Mouse (Mus musculus): ENCODE data around the gene 1700016K19Rik.

Gene 1700016K19Rik

DNA sequence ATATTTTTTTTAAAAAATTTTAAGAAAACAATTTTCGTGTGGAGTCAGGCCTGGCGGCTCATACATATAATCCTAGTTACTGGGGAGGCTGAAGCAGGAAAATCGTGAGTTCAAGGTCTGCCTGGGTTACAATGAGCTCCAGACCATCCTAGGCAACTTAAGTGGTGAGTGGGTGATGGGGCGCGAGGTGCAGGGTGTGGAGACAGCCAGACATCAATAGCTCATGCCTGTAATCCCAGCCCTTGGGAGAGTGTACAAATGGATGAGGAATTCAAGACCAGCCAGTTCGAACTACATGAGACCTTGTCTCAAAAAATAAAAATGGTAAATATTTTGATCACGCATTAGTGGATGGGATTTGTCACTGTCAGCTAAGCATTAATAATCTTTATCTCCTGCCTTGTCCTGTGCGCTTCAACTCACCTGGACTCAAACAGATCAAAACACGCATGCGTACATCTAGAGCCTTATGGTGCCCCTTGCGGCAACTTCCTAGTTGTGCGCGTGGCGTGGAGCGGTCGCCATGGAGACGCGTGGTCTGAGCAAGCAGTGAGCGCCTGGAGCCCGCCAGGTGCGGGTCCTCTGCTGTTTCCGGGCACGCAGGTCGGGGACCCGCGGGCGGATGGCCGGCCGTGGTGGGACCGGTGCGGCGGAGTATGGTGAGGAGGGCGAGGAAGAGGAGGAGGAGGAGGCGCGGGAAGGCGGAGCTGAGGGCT is at the start of gene 1700016K19Rik:
Gene 1700016K19Rik (plus strand): TSS at position 473 of the 716 bp plus-strand sequence.
- DNase-seq (ENCODE audit: low read depth, low spot score), result peak; percentile 76

DNA sequence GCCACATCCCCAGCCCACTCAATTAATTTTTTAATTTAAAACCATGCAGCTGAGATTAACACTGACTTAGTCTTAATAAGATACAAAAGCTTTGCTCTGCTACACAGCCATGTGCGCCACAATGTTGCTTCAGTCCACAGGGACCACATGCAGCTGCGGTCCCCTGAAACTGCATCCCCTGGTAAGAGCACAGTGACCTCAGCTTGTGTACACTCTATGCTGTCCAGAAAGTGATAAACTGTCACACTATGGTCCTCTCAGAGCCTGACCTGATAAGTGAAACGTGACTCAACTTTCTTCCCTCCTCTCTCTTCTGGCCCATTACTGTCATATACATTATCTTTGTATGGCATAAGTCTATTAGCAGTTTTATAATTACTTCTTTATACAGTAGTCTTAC is 49.3 kb upstream of the 1700016K19Rik start:
- no peak for DNase-seq (ENCODE audit: low read depth, low spot score)

DNA sequence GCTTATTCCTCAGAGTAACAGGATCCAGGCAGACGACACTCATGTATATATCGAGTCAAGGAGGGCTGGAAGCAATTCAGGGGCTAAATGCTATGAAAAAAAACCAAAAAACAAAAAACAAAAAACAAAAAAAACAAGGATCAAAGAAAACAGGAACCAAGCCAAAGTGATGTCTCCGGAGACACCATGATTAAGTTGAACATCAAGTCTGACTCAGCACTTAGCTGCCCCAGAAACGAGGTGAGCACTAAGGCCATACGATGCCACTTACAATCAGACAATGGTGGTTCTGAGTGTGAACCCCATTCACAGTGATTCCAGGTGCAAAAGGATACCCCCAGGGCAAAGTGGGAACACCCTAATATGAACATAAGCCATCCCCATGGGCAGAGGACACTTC is 47.8 kb upstream of the 1700016K19Rik start:
- no peak for DNase-seq (ENCODE audit: low read depth, low spot score)

DNA sequence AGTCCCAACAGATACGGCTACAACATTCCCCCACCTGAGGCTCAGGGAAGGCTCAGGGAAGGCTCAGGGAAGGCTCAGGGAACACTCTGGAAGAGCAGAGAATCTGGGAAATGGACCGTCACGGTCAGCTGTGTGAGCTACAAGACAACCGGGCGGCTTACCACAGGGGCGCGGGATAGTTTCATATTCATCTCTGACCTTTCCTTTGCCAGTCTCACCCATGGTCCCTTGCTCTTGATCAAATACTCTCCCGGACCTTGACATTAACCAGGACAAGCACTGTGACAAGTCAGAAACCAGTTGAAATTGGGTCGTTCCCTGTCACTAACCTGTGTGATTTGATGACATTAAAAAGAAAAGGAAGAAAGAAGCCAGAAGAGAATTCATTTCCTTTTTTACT is 44.8 kb upstream of the 1700016K19Rik start:
- no peak for DNase-seq (ENCODE audit: low read depth, low spot score)

DNA sequence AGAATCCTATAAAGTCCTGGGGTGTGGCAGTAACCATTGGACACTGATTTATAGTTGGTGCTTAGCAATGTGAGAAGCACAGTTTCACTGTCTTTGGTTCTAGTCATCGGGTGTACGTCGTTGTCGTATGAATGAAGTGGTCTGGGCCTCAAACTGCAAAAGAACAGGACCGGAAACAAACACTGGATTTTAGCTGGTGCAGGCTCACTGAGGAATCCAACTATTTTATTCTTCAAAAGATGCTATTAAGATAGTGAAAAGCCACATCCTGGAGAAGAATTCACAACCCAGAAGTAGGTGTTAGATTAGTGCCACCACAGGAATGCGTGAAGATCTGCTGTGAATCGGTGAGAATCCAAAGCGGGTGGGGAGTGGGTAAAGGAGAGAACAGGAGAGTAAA is 43.1 kb upstream of the 1700016K19Rik start:
- no peak for DNase-seq (ENCODE audit: low read depth, low spot score)

DNA sequence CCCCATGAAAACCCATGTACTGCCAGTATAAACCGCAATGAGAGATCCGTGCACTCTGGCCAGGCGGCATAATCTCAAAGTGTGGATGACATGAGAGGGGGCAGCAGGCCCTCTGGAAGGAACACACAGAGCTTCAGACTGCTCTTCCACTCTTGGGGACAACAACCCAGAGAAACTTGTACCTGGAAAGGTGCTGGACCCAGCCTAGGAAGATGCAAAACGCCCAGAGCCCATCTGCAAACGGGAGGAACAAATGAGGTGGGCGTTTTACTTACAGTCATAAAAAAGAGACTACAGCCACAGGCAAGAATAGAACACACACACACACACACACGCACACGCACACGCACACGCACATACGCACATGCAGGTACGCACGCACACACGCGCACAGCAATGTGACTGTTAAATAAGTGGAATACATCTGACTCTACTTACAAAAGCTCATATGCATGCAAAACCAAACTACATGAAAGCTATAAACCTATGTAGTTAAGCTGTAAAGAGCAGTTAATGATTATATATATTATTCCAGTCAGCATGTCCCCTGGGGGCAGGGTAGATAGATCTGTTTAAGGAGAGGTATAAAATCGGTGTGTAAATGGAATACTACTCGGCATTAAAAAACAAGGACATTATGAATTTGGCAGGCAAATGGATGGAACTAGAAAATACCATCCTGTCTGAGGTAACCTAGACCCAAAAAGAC is 42.4 kb upstream of the 1700016K19Rik start:
- no peak for DNase-seq (ENCODE audit: low read depth, low spot score)

DNA sequence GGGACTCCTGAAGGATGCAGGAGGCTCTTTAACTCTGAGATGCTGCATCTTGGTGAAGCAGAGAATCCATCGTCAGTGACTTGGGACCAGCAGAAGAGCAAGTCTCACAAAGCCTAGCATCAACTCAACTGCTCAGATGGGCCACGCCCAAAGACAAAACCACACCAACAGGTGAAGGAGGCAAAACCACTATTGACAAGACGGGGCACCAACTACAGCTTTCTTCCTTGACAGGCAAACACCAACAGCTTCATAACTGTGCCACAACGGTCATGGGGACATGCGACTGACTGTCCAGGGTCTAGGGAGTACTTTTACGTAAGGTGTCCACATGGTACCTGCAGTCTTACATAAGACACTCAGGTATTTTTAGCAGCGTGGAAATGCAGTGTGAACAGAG is 37.9 kb upstream of the 1700016K19Rik start:
- no peak for DNase-seq (ENCODE audit: low read depth, low spot score)

DNA sequence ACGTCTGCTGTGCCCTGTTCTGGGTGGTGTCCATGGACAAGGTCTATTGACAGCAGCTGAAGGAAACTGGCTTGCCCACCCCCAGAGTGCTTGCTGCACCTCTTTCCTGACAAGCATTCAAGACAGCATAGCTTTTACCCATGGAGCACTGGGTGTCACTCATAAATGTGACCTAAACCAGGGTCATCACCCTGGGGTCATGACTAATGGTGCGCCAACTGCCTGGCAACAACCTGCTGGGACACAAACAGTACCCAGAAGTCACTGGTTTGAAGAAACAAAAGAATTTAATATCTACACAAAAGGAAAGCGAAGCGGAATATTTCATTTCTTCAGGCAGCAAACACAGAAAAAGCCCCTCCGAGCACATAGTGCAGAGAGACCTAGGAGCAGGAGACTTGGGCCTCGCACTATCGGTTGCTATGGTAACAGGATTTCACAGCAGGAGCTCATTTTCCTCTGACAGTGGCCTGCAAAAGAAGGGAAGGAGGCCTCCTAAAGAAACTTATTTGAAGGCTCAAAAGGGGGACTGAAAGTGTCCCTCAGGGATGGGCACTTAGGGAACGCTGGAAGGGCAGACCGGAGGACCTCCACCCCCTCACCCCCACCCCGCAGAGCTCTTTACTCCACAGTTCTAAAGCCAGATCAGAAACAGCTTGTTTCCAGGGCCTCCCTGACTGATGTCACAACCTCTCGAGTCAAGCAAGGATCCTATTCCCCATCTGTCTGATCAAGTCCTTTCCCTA is 35.8 kb upstream of the 1700016K19Rik start:
- DNase-seq (ENCODE audit: low read depth, low spot score), result no peak

DNA sequence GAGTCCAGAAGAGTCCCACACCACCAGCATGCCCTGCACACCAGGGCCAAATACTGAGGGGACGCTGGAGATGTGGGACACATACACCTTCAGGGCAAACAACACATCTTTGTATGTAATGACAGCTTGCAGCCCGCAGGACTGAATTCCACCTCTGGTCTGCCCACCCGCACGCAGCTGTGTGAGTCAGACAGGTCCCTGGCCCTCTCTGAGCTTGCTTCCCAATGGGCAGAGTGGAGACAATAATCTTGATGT is 35.3 kb upstream of the 1700016K19Rik start:
- no peak for DNase-seq (ENCODE audit: low read depth, low spot score)

DNA sequence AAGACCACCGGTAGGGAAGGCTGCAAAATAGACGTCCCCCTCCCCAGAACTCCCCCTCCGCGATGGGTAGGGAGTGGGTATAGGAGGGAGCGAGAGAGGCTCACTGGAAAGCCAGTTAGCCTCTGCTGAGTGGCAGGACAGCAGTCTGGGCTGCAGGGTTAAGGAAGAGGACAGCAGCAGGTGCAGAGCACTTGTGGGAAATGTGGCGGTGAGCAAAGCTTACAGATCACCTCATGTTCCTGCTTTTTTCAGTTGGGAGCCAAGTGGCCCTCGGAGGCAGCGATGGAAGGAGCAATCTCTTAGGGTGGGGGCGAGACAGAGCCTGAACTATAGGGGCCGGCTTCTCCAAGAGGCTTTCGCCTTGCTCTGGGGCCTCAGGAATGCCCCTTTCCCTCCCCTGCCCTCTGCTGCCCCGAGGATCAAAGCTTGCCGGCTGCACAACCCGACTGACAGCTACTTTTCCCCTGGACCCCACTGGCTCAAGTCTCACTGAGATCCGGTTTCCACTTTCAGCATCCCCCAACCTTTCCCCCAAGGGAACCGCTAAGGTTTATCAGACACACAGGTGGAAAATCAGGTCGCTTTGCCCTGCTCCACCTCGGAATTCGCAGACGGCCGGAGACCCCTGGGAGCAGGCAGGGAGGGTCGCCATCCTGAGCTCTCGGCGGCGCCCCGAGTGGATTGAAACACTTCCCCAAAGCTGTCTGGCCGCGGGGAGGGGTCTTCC is 33.9 kb upstream of the 1700016K19Rik start:
- DNase-seq (ENCODE audit: low read depth, low spot score), result no peak

DNA sequence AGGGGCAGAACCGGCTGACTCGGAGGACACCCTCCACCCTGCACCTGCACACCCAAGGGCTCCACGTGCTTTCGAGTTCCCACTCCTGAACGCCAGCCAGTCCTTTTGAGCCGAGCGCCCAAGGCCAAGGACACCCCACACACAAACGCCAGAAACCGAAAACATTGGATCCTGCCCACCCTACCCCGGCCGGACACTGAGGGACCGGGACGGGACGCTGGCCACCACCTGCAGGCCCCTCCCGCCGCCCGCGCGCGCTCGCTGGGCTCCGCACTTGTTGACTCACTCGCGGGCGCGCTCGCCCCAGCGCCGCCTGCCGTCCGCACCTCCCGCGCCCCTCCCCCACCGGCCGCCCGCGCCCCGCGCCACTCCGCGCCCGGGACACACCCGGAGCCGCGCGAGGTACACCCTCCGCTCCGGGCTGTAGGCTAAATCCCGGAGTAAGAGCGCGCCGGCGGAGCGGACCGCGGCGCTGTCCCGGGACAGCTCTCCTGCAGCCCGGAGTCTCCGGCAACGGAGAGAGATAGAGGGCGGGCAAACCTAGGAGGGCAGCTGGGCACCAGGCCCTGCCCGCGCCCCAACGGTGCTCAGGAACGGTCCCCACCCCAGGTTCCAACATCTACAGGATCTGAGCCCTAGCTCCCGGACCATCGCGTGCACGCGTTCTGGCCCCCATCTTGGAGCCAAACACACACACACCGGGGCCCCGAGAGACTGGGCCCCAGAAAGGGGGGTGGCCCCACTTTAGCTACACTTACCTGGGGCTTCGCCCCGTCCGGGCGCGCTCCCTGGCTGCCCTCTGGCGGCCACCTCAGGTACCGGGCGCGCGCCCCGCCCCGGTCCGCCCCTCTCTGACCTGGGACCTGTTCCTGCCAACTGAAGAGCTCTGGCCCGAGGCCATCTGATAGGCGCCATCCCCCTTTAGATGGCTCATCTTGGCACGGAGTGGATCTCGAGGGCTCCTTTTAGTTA is 33.0 kb upstream of the 1700016K19Rik start:
- peak; percentile 54 for DNase-seq (ENCODE audit: low read depth, low spot score)

DNA sequence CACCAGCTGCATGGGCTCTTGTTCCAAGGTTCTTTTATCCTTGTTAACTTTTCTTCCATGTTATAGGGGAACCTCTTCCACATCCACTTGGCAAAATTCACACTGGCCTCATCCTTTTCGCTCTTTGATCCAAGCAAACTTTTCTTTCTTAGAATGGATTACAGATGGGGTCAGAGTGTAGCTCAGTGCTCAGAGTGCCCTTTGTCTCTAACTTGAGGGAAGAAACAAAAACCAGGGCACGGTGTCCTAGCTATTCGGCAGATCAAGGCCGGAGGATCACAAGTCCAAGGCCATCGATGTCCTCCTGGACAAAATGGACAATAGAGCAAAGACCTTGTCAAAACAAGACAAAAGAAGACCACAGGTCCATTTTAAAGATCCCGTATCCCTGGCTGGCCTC is 31.0 kb upstream of the 1700016K19Rik start:
- no peak for DNase-seq (ENCODE audit: low read depth, low spot score)

DNA sequence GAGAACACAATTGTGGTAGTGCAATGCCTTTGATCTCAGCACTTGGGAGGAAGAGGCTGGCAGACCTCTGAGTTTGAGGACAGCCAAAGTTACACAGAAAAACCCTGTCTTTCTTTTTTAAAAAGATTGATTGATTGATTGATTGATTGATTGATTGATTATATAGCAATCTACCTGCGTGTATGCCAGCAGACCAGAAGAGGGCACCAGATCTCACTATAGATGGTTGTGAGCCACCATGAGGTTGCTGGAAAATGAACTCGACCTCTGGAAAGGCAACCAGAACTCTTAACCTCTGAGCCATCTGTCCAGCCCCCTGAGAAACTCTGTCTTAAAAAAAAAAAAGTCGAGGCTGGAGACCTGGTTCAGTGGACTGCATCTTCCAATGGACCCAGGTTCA is 29.1 kb upstream of the 1700016K19Rik start:
- no peak for DNase-seq (ENCODE audit: low read depth, low spot score)

DNA sequence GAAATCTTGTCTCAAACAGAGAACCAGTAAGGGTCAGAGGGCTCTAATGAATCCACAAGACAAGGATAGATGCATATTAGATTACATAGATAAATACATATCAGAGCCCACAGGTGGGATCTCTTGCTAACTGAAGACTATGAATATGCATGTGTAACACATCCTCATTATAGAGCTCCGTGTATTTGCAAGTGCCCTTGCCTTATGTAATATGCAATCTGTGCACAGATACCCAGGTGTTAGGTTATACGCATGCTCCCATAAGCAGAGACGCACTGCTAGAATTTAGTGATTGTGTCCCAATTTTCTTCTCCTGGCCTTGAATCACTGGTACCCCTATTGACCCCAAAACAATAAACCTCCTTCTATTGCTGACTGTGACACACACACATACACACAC is 27.5 kb upstream of the 1700016K19Rik start:
- DNase-seq (ENCODE audit: low read depth, low spot score), result no peak

DNA sequence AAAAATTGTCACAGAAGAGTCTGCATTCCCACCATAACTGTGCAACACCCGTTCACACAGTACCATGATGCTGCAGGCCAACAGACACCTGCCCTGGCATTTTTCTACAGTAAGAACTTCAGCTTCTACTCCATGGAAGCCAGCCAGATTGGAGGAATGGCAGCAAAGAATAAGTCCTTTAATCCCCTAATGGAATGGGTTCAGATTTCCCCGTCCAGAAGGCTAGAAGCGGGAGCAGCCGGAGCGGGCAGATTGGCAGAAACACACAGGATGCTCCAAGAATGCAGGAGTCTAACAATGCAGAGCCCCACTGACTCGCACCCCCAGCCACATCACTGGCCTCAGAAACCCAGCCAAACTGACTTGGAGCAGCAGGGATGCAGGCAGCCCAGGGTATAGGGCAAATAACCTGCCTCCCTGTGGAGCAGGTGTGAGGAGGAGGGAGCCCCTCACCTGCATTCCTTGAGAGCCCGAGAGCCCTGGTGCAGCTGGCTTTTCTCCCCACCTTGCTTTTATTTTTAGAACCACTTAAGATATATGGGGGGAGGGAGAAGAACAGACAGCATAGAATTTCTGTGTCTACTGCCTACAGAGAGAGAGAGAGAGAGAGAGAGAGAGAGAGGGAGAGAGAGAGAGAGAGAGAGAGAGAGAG is 26.7 kb upstream of the 1700016K19Rik start:
- no peak for DNase-seq (ENCODE audit: low read depth, low spot score)

DNA sequence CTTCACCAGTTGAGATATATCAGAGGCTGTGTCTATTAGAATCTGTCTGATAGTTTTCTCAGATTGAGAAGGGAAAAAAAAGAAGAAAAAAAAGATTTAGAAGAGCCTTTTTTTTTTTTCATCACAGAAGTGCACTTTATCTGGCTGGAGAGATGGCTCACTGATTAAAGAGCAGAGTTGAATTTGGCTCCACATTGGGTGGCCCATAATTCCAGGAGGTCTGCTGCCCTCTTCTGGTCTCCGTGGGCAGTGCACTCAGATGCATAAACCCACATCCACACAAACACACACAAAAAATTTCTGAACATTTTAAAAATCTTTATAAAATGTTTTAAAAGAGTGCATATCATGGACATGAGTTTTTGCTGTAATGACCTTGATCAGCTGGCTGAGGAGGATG is 25.7 kb upstream of the 1700016K19Rik start:
- no peak for DNase-seq (ENCODE audit: low read depth, low spot score)

DNA sequence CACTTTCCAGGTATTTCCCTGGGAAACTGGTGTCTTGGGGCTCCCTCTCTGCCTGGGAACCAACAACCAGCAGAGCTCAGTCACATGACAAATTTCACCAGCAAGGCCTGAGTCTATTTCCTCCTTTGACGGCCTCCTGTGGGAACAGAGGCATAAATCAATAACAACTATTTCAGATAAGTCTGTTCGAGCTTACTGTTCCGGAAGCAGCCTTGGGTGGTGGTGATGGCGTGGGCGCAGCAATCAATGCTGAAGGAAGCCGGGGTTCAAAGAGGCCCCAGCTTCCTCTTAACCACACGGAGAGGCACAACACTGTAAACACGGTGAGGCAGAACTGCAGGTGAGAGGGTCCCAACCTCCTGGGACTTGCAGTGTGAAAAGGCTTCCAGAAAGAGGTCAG is 23.0 kb upstream of the 1700016K19Rik start:
- DNase-seq (ENCODE audit: low read depth, low spot score), result no peak

DNA sequence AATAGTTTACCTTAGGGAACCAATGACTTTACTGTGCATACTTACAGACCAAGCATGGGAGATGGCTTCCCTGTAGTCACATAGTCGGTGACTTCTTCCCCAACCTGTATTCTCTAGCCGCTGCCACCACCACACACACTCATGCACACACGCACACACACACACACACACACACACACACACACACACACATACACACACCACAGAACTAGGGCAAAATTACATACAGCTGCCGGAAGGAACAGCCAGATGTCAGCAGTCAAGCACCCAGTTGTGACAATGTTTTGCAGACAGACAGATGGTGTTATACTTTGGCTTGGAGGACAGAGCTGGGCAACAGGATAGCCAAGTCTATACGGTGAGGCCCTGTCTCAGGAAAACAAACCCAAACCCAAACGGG is 21.7 kb upstream of the 1700016K19Rik start:
- no peak for DNase-seq (ENCODE audit: low read depth, low spot score)

DNA sequence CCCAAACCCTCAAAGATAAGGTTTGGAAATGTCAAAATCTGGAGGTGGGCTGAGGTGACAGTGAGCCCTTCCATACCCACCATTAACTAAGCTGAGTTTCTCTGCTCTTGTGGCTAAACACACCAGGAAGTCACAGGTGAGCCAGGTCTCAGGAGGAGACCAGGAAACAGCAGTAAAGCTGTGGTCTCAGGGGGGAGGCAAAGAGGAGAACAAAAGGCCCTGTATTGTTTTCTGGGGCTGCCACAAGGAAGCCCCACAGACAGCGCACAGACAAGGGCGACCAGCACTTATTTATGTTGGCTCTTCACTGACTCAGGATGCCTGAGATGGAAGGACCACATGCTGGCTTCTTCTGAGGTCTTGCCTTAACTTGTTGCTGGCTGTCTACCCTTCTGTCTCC is 19.3 kb upstream of the 1700016K19Rik start:
- no peak for DNase-seq (ENCODE audit: low read depth, low spot score)

DNA sequence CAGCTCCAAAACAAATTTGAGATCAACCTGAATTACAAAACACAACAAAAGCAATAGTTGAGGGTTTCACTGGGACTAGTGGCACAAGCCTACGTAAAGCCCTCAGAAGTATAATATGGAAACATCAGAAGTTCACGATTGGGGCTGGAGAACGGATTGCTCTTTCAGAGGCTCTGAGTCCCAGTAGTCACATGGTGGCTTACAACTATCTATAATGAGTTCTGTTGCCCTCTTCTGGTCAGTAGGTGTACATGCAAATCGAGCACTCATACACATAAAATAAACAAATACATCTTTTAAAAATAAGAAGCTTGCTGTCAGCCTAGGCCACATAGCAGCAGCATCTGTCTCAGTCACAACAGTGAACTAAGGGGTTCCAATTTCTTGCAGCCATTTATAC is 16.5 kb upstream of the 1700016K19Rik start:
- DNase-seq (ENCODE audit: low read depth, low spot score), result no peak

DNA sequence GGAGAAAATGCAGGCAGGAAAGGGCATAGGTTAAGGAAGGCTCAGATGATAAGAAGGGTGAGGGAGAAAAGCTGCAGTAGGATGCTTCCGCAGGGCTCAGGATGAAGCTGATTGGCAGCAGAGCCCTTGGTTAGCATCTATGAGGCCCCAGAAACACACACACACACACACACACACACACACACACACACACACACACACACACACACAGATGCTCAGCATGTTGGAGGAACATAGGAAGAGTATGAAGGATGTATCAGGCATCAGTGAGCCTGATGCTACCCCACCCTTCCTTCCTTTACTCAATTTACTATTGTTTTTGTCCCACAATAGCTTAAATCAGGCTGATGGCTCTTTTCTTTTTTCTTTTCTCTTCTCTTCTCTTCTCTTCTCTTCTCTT is 15.1 kb upstream of the 1700016K19Rik start:
- no peak for DNase-seq (ENCODE audit: low read depth, low spot score)

All from retina, postnatal 7 days (tissue).